Mouse (Mus musculus) spleen, adult 2 months (tissue): ENCODE results near the gene Dcaf5.

Experiments
- CTCF ChIP-seq: fragments of 200-500 bp; IDR thresholded peaks from 2 replicates; pipeline ENCODE4 v1.5.1; 2011; ENCODE audit warnings: mild to moderate bottlenecking, inconsistent platforms; ENCODE audit not compliant: insufficient read depth, insufficient read length, insufficient replicate concordance; ENCODE audit errors: extremely low read depth
- POLR2A ChIP-seq: fragments of 200-500 bp; IDR thresholded peaks from 2 replicates; pipeline ENCODE4 v1.6.1; 2011; ENCODE audit warnings: low read depth, low read length, inconsistent platforms

GRCm38 (mm10) chr12:80344777-80345231, 91.6 kb downstream of the Dcaf5 start:
- no peak for TF ChIP-seq POLR2A
- TF ChIP-seq CTCF, result no peak
